ENCODE assay signal across 12 mouse cellular contexts in genomic region chr12:108553079-108553478, GRCm38 (mm10). TPM values are rescaled to one million over a fixed set of nuclear protein-coding genes. Genes with fewer than 3 reads are reported as not detected.
DNase-seq lines count a peak whose midpoint lies in the region; ATAC-seq and TF ChIP-seq lines count a peak whose summit lies in the region.
"Had no signal": no experiment of that assay in that cellular context is flagged by ENCODE, and none has a peak within 500 bp of the region (broad histone marks: within the 10 kb centered on the region; RNA-seq: fewer than 3 reads in every experiment).

No protein-coding gene starts in this region.

- TF ChIP-seq CTCF in forebrain, postnatal 0 days (IDR thresholded peaks at IDR 0.05; ENCODE audit: low read depth) = no peak
- TF ChIP-seq CTCF in lung, postnatal 0 days (IDR thresholded peaks at IDR 0.05) = no peak

- H3K9ac ChIP-seq in forebrain, postnatal 0 days = no peak overlapping the region
- no peak overlapping the region for H3K9ac ChIP-seq in lung, postnatal 0 days (replicated peaks; ENCODE audit: low read depth)

- peaks cover 3% of the 10 kb centered on the region; the same call in 1 of the 2 replicates for H3K9me3 ChIP-seq in forebrain, embryonic 10.5 days
- H3K9me3 ChIP-seq in forebrain, postnatal 0 days (ENCODE audit: low read length) = no peaks in the 10 kb centered on the region
- H3K9me3 ChIP-seq in lung, postnatal 0 days (ENCODE audit: low read length) = no peaks in the 10 kb centered on the region
- H3K9me3 ChIP-seq in limb, embryonic 10.5 days (replicated peaks) = no peaks in the 10 kb centered on the region
- H3K9me3 ChIP-seq: limb, embryonic 13.5 days had no signal

- H3K27me3 ChIP-seq in forebrain, embryonic 10.5 days (ENCODE audit: poor library complexity, severe bottlenecking) = peaks cover 10% of the 10 kb centered on the region
- H3K27me3 ChIP-seq in forebrain, postnatal 0 days (ENCODE audit: insufficient read depth, low read length) = no peaks in the 10 kb centered on the region
- no peaks in the 10 kb centered on the region for H3K27me3 ChIP-seq in lung, postnatal 0 days (replicated peaks; ENCODE audit: insufficient read depth, low read length)
- H3K27me3 ChIP-seq in limb, embryonic 10.5 days (ENCODE audit: low read depth, poor library complexity, severe bottlenecking) = no peaks in the 10 kb centered on the region
- H3K27me3 ChIP-seq: limb, embryonic 13.5 days had no signal

- DNase-seq in forebrain, embryonic 10.5 days (ENCODE audit: extremely low spot score, low spot score) = no peak
- DNase-seq in forebrain, postnatal 0 days = no peak
- peak; percentile 43 for DNase-seq in lung, postnatal 0 days (ENCODE audit: low spot score)
- no peak for DNase-seq in lung, postnatal 25 days (ENCODE audit: low spot score)
- DNase-seq in heart, adult 8-10 months (ENCODE audit: low spot score) = peak; percentile 60
- no peak for DNase-seq in limb, embryonic 10.5 days (ENCODE audit: low spot score)
- no peak for DNase-seq in urinary bladder, adult 2 months (ENCODE audit: low spot score)
- DNase-seq in urinary bladder, postnatal 25 days (ENCODE audit: low spot score) = no peak
- DNase-seq: kidney, adult 8-10 months; spleen, adult 18-20 months had no signal

- no peak for TF ChIP-seq EP300 in lung, postnatal 0 days (IDR thresholded peaks at IDR 0.05)

- H3K4me3 ChIP-seq in forebrain, embryonic 10.5 days = no peak overlapping the region
- no peak overlapping the region for H3K4me3 ChIP-seq in forebrain, postnatal 0 days (ENCODE audit: low read depth, low read length)
- H3K4me3 ChIP-seq in lung, postnatal 0 days (ENCODE audit: low read depth, low read length) = no peak overlapping the region
- no peak overlapping the region for H3K4me3 ChIP-seq in limb, embryonic 10.5 days
- H3K4me3 ChIP-seq: limb, embryonic 13.5 days had no signal

- ATAC-seq in forebrain, postnatal 0 days = no peak
- ATAC-seq in lung, postnatal 0 days = no peak

- 48% methylated on average over 6 of the region's 6 CpGs for WGBS in forebrain, embryonic 10.5 days
- 42% methylated on average over 6 of the region's 6 CpGs for WGBS in forebrain, postnatal 0 days
- WGBS in lung, postnatal 0 days = 39% methylated on average over 6 of the region's 6 CpGs
- WGBS in limb, embryonic 10.5 days = 40% methylated on average over 6 of the region's 6 CpGs

- no peak overlapping the region for H3K4me2 ChIP-seq in forebrain, postnatal 0 days (ENCODE audit: low read depth)
- no peak overlapping the region for H3K4me2 ChIP-seq in lung, postnatal 0 days (replicated peaks; ENCODE audit: low read depth, low read length)

- no peaks in the 10 kb centered on the region for H3K36me3 ChIP-seq in forebrain, embryonic 10.5 days (replicated peaks)
- no peaks in the 10 kb centered on the region for H3K36me3 ChIP-seq in forebrain, postnatal 0 days (ENCODE audit: insufficient read depth)
- H3K36me3 ChIP-seq in lung, postnatal 0 days (ENCODE audit: insufficient read depth, low read length) = no peaks in the 10 kb centered on the region
- no peaks in the 10 kb centered on the region for H3K36me3 ChIP-seq in limb, embryonic 10.5 days
- H3K36me3 ChIP-seq: G1E; limb, embryonic 13.5 days had no signal

- peaks cover 53% of the 10 kb centered on the region for H3K4me1 ChIP-seq in forebrain, embryonic 10.5 days
- H3K4me1 ChIP-seq in forebrain, postnatal 0 days (ENCODE audit: insufficient read depth) = peaks cover 19% of the 10 kb centered on the region
- no peaks in the 10 kb centered on the region for H3K4me1 ChIP-seq in lung, postnatal 0 days (ENCODE audit: insufficient read depth, low read depth, low read length)
- H3K4me1 ChIP-seq in limb, embryonic 10.5 days = peaks cover 38% of the 10 kb centered on the region

- H3K27ac ChIP-seq in forebrain, embryonic 10.5 days = 0 out of 2 replicates have a peak overlapping the region, but pooled peaks have one; percentile 20
- no peak overlapping the region for H3K27ac ChIP-seq in forebrain, postnatal 0 days (ENCODE audit: low read depth, low read length)
- no peak overlapping the region for H3K27ac ChIP-seq in lung, postnatal 0 days (ENCODE audit: low read length)
- H3K27ac ChIP-seq in limb, embryonic 10.5 days = 0 out of 2 replicates have a peak overlapping the region, but pooled peaks have one; percentile 25

RNA-seq across cellular contexts. Expression of gene Evl, which starts 1.4 kb away (rescaled TPM):
- polyA plus RNA-seq in forebrain, embryonic 10.5 days (2016; fragmentation: Nextera tagmentation; extraction: Ambion mirVana) = 50.0 and 55.2 TPM in 2 replicates
- total RNA-seq in forebrain, postnatal 0 days (2014; rRNA removed) = 183 and 192 TPM in 2 replicates
- 251 and 260 TPM in 2 replicates for polyA plus RNA-seq in forebrain, postnatal 0 days (2015; fragmentation: Nextera tagmentation; extraction: Ambion mirVana)
- polyA plus RNA-seq in lung, postnatal 0 days (2015; fragmentation: Nextera tagmentation; extraction: Ambion mirVana) = 43.9 and 45.5 TPM in 2 replicates
- total RNA-seq in heart, adult 8-10 months (2022) = 10 to 100 TPM; 29.0 to 41.2 (median 32.4) TPM
- 50.3 and 50.7 TPM in 2 replicates for polyA plus RNA-seq in limb, embryonic 10.5 days (2016; fragmentation: Nextera tagmentation; extraction: Ambion mirVana)
- 42.4 and 43.9 TPM in 2 replicates for polyA plus RNA-seq in urinary bladder, adult 2 months (2012; rRNA removed)
- total RNA-seq: G1E had no signal
- polyA plus RNA-seq: G1E had no signal

Comparison
In these comparisons a context has a peak if more than half of its experiments do, and no peak if none do; other contexts are left out.
1. DNase-seq: peak in lung, postnatal 0 days (single experiment) and heart, adult 8-10 months (single experiment); none in forebrain, embryonic 10.5 days (single experiment), forebrain, postnatal 0 days (single experiment), lung, postnatal 25 days (single experiment), limb, embryonic 10.5 days (single experiment), urinary bladder, adult 2 months (single experiment) and urinary bladder, postnatal 25 days (single experiment).
2. H3K27ac ChIP-seq: peak in forebrain, embryonic 10.5 days (single experiment) and limb, embryonic 10.5 days (single experiment); none in forebrain, postnatal 0 days (single experiment) and lung, postnatal 0 days (single experiment).